Mouse (Mus musculus) adrenal gland, postnatal 4 days (tissue): ENCODE data around the gene Drd1. TPM values are rescaled to one million over a fixed set of nuclear protein-coding genes. Genes with fewer than 3 reads are reported as not detected.

Experiments
- total RNA-seq, 2 experiments: library from RNA; stranded (reverse); gene quantifications; 2 replicates each; pipeline ENCODE4 v1.2.3; 2021

The Drd1 gene
- total RNA-seq, 2 experiments from 2014 or later: 0.34 to 0.73 TPM

Other genes with a start within 250 kb of the Drd1 start
- 10 to 100 TPM; 60.8 to 65.4 TPM for gene Sfxn1, start 16.2 kb upstream of the Drd1 start, total RNA-seq
- gene Hrh2, start 136.4 kb upstream of the Drd1 start, total RNA-seq: under 1 TPM; 0.17 to 0.25 TPM